ENCODE assay signal across 8 mouse cellular contexts in genomic region chr15:83223208-83223962, GRCm38 (mm10). TPM values are rescaled to one million over a fixed set of nuclear protein-coding genes. Genes with fewer than 3 reads are reported as not detected.
DNase-seq lines count a peak whose midpoint lies in the region; ATAC-seq and TF ChIP-seq lines count a peak whose summit lies in the region.

No protein-coding gene starts in this region.

- TF ChIP-seq CTCF in cortical plate, adult 2 months (IDR thresholded peaks at IDR 0.05; ENCODE audit: extremely low read depth, insufficient read depth, low read length) = no peak
- no peak for TF ChIP-seq CTCF in heart, adult 2 months (IDR thresholded peaks at IDR 0.05)
- no peak for TF ChIP-seq CTCF in lung, embryonic 14.5 days (IDR thresholded peaks at IDR 0.05; ENCODE audit: low read depth)

- WGBS in heart, adult 2 months = 42% methylated on average over 11 of the region's 11 CpGs
- WGBS in lung, embryonic 14.5 days = 10% methylated on average over 11 of the region's 11 CpGs

- H3K27me3 ChIP-seq in heart, adult 2 months (ENCODE audit: control insufficient read depth, insufficient read depth, low read length) = no peaks in the 10 kb centered on the region
- H3K27me3 ChIP-seq in lung, embryonic 14.5 days (ENCODE audit: insufficient read depth, low read length) = no peaks in the 10 kb centered on the region

- peak overlapping the region; percentile 39 for H3K4me2 ChIP-seq in lung, embryonic 14.5 days

- H3K79me2 ChIP-seq in heart, adult 2 months (replicated peaks; ENCODE audit: control insufficient read depth, insufficient read depth, low read length) = no peaks in the 10 kb centered on the region

- H3K4me1 ChIP-seq in cortical plate, adult 2 months (ENCODE audit: control insufficient read depth, insufficient read depth, low read length) = 0 out of 2 replicates have a peak, but pooled peaks cover 1% of the 10 kb centered on the region
- peaks cover 22% of the 10 kb centered on the region for H3K4me1 ChIP-seq in heart, adult 2 months (ENCODE audit: control insufficient read depth, insufficient read depth, low read length)
- peaks cover 20% of the 10 kb centered on the region for H3K4me1 ChIP-seq in lung, embryonic 14.5 days (ENCODE audit: insufficient read depth)

- TF ChIP-seq POLR2A in cortical plate, adult 2 months (IDR thresholded peaks at IDR 0.05; ENCODE audit: extremely low read depth, insufficient read depth, low read length) = no peak
- TF ChIP-seq POLR2A in heart, adult 2 months (IDR thresholded peaks at IDR 0.05; ENCODE audit: insufficient read depth, low read depth, low read length) = 0 out of 2 replicates have a peak, but pooled peaks have one; percentile 43

- H3K9ac ChIP-seq in heart, adult 2 months (ENCODE audit: low read depth, low read length) = no peak overlapping the region
- H3K9ac ChIP-seq in lung, embryonic 14.5 days = peak overlapping the region; percentile 6; the same call in 1 of the 2 replicates

- H3K9me3 ChIP-seq in lung, embryonic 14.5 days (ENCODE audit: low read depth, low read length) = no peaks in the 10 kb centered on the region

- peak; percentile 96 for ATAC-seq in lung, embryonic 14.5 days (ENCODE audit: insufficient read depth)

- intact Hi-C loops in heart, adult 2 months (cut with DNase I) = no loop called here

- peak; percentile 80; the same call in 1 of the 2 replicates for TF ChIP-seq EP300 in heart, adult 2 months (IDR thresholded peaks at IDR 0.05; ENCODE audit: insufficient read depth, low read depth, low read length)

- peak; percentile 95 for DNase-seq in NIH3T3 (ENCODE audit: low read depth)
- DNase-seq in heart, adult 2 months = peak; percentile 79 to 83
- DNase-seq in kidney, adult 18-20 months = peak; percentile 78
- DNase-seq in lung, embryonic 14.5 days = peak; percentile 92
- peak; percentile 61 for DNase-seq in ovary, postnatal 36 days (ENCODE audit: low spot score)
- DNase-seq in right cerebral cortex, postnatal 36 days (ENCODE audit: low spot score in 2 of 2) = no peak
- no peak for DNase-seq in layer of hippocampus, postnatal 25 days (ENCODE audit: extremely low spot score in 1 of 2, low spot score in 1 of 2)

- H3K36me3 ChIP-seq in heart, adult 2 months (ENCODE audit: control insufficient read depth, insufficient read depth, low read length) = peaks cover 2% of the 10 kb centered on the region; the same call in 1 of the 2 replicates
- H3K36me3 ChIP-seq in lung, embryonic 14.5 days (ENCODE audit: insufficient read depth) = no peaks in the 10 kb centered on the region

- peak overlapping the region; percentile 47; the same call in 1 of the 2 replicates for H3K27ac ChIP-seq in cortical plate, adult 2 months (ENCODE audit: insufficient read depth, low read length)
- peak overlapping the region; percentile 83 for H3K27ac ChIP-seq in heart, adult 2 months
- H3K27ac ChIP-seq in lung, embryonic 14.5 days (ENCODE audit: low read depth) = peak overlapping the region; percentile 97

- no peak overlapping the region for H3K4me3 ChIP-seq in cortical plate, adult 2 months (ENCODE audit: insufficient read depth, low read length)
- no peak overlapping the region for H3K4me3 ChIP-seq in heart, adult 2 months
- no peak overlapping the region for H3K4me3 ChIP-seq in lung, embryonic 14.5 days (ENCODE audit: low read depth, low read length)

RNA-seq across cellular contexts. Expression of gene A4galt, which starts 28.2 kb away (rescaled TPM):
- polyA plus RNA-seq in cortical plate, adult 2 months (2012; rRNA removed) = 4.6 and 4.7 TPM in 2 replicates
- 1 to 10 TPM; 5.2 to 6.3 TPM for total RNA-seq in heart, adult 2 months (2021)
- polyA plus RNA-seq in heart, adult 2 months (2012; rRNA removed) = 9.7 and 14.9 TPM in 2 replicates
- polyA plus RNA-seq in lung, embryonic 14.5 days (2014; fragmentation: Nextera tagmentation; extraction: Ambion mirVana) = 2.4 TPM in 2 replicates
- total RNA-seq in layer of hippocampus, postnatal 25 days (2021) = 1 to 10 TPM; 2.3 to 2.8 TPM

RNA-seq across cellular contexts. Expression of gene Cyb5r3, which starts 51.0 kb away (rescaled TPM):
- 48.4 and 57.0 TPM in 2 replicates for polyA plus RNA-seq in cortical plate, adult 2 months (2012; rRNA removed)
- 10 to 100 TPM; 75.6 to 87.2 TPM for total RNA-seq in heart, adult 2 months (2021)
- polyA plus RNA-seq in heart, adult 2 months (2012; rRNA removed) = 97.7 and 103 TPM in 2 replicates
- 161 and 164 TPM in 2 replicates for polyA plus RNA-seq in lung, embryonic 14.5 days (2014; fragmentation: Nextera tagmentation; extraction: Ambion mirVana)
- 10 to 100 TPM; 59.9 to 62.0 TPM for total RNA-seq in layer of hippocampus, postnatal 25 days (2021)

Comparison
In these comparisons a context has a peak if more than half of its experiments do, and no peak if none do; other contexts are left out.
1. DNase-seq: peak in NIH3T3 (single experiment), heart, adult 2 months (2 of 2), kidney, adult 18-20 months (single experiment), lung, embryonic 14.5 days (single experiment) and ovary, postnatal 36 days (single experiment); none in right cerebral cortex, postnatal 36 days (0 of 2) and layer of hippocampus, postnatal 25 days (0 of 2).
2. H3K27ac ChIP-seq: peak in every context shown above with its lines; median percentile 97 in lung, embryonic 14.5 days; 83 in heart, adult 2 months; 47 in cortical plate, adult 2 months.